Mouse (Mus musculus): ENCODE measurements at regions not wholly inside any gene's neighbourhood (a gene's known extent, or its start where the extent isn't known, plus 50 kb on each side); places are given as distances from the start of the nearest gene placed in this dataset.
"Not testable (repeated sequence)": the region's sequence is repeated elsewhere in the genome, so short reads cannot be mapped to it uniquely, and the experiment has no call there.

DNA sequence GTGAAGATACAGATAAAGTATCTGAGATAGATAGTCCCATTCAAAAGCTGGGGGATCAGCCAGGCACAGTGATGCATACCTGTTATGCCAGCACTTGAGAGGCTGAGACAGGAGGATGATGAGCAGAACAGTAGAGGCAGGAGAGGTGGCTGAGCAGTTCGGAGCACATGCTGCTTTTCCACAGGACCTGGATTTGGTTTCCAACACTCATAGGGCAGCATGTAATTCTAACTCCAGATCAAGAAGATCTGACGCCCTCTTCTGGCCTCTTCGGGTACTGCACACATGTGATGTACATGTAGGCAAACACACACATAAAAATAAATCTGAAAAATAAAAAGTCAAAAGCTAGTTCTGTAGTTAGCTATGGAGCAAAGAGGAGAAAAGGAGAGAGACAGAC is 109.4 kb upstream of the Arid1b start:
- H3K4me1 ChIP-seq (replicated peaks): no peaks in the 10 kb centered on the region
- ATAC-seq (ENCODE audit: low read depth) (no peak), DNase-seq (no peak)
- 44% methylated on average over 3 of the region's 3 CpGs for WGBS (ENCODE audit: insufficient replicate concordance)
- H3K27ac ChIP-seq: no peak overlapping the region
- H3K4me2 ChIP-seq: no peak overlapping the region
- H3K27me3 ChIP-seq: no peaks in the 10 kb centered on the region
- no peaks in the 10 kb centered on the region for H3K9me3 ChIP-seq (replicated peaks)
- no peak overlapping the region for H3K9ac ChIP-seq
- H3K36me3 ChIP-seq: no peaks in the 10 kb centered on the region
- H3K4me3 ChIP-seq (replicated peaks): no peak overlapping the region

DNA sequence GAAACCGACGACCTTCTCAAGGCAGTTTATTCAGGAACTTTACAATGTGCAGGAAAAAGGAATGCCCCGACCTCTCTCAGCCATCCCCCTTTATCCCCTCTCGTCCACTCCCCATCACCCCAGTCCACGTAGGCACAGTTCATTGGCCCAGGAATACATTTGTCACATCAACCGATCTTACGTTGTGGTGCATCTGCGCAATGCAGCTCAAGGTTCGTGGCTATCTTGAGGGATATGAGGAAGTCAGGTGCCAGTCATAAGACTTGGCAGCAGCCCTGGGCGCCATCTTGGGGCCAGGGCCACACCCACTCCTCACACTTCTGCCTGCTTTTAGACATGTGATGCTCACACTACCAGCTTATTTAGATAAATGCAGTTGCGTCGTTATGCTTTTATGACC is 106.8 kb upstream of the Arid1b start:
- not testable (repeated sequence) for H3K27ac ChIP-seq; H3K4me2 ChIP-seq; H3K27me3 ChIP-seq; H3K9me3 ChIP-seq (replicated peaks); H3K36me3 ChIP-seq; H3K4me3 ChIP-seq (replicated peaks); ATAC-seq (ENCODE audit: low read depth); DNase-seq; H3K9ac ChIP-seq; H3K4me1 ChIP-seq (replicated peaks)
- 77% methylated on average over 12 of the region's 12 CpGs for WGBS (ENCODE audit: insufficient replicate concordance)

DNA sequence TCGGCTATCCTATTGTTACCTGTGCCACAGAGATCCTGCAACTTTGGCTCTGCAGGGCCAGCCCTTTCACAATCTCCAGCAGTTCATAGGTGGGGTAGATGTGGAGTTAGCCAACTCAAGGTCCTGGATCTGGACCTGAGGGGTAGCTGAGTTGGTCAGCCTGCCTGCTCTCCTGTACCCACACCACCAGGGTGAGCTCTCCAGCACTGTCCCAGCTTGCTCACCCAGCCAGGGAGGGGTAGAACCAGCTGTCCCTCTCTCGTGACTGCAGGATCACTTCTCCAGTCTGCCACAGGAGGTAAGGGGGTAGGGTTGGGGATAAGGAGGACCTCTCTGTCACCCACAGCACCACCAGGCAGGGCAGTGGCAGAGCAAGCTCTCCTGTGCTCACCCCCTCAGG is 104.6 kb upstream of the Arid1b start:
- Histone ChIP-seq H3K4me1 (replicated peaks) (no peaks in the 10 kb centered on the region), H3K36me3 (no peaks in the 10 kb centered on the region), H3K4me2 (no peak overlapping the region), H3K9ac (no peak overlapping the region), H3K27me3 (no peaks in the 10 kb centered on the region), H3K4me3 (replicated peaks) (no peak overlapping the region), H3K27ac (no peak overlapping the region), H3K9me3 (replicated peaks) (no peaks in the 10 kb centered on the region)
- WGBS (ENCODE audit: insufficient replicate concordance): 48% methylated on average over 2 of the region's 2 CpGs
- ATAC-seq (ENCODE audit: low read depth): no peak
- DNase-seq: no peak

DNA sequence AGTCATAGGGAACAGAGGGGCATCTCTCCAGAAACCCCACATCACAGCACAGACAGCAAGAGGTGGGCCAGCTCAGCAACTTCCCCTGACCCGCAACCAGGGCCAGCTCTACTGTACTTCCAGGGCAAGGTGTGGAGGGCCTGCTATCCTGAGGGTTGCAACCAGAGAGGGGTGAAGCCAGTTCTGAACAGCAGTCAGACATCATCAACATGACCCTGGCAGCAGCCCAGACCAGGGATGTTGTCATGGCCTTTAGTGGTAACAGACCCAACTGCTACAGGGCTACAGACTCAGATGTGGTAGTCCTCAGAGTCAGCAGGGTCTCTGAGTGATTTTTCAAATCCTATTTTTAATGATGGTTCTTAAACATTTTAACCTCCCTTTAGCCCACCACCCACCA is 104.0 kb upstream of the Arid1b start:
- no peak for ATAC-seq (ENCODE audit: low read depth)
- 70% methylated on average over 1 of the region's 1 CpGs for WGBS (ENCODE audit: insufficient replicate concordance)

DNA sequence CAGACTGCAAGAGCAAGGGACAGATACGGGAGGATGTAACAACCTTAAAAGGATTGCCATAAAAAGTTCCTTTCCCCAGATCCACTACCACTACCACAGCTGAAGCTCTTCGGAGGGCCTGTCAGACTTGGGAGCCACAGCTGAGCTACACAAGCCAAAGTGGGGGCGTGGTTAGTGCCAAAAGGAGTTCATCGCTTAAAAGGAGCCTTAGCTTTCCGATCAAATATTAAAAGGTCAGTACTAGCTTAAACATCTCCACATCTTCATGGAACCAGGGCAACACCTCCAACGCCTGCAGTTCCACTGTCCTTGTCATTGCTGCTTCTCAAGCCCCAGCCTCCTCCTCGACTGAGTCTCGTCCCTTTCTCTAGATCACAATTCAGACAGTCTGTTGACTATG is 102.6 kb upstream of the Arid1b start:
- Histone ChIP-seq H3K36me3 (no peaks in the 10 kb centered on the region), H3K4me3 (replicated peaks) (no peak overlapping the region), H3K9me3 (replicated peaks) (no peaks in the 10 kb centered on the region), H3K27ac (no peak overlapping the region), H3K27me3 (no peaks in the 10 kb centered on the region), H3K4me2 (no peak overlapping the region), H3K4me1 (replicated peaks) (no peaks in the 10 kb centered on the region), H3K9ac (no peak overlapping the region)
- whole genome bisulfite sequencing (ENCODE audit: insufficient replicate concordance): 68% methylated on average over 8 of the region's 8 CpGs
- ATAC-seq (ENCODE audit: low read depth) (no peak), DNase-seq (no peak)

More for the DNA sequence above, 104.0 kb upstream of the Arid1b start:
- Histone ChIP-seq H3K36me3 (no peaks in the 10 kb centered on the region), H3K9ac (no peak overlapping the region), H3K9me3 (replicated peaks) (no peaks in the 10 kb centered on the region), H3K4me2 (no peak overlapping the region), H3K27ac (no peak overlapping the region), H3K4me3 (replicated peaks) (no peak overlapping the region), H3K4me1 (replicated peaks) (no peaks in the 10 kb centered on the region), H3K27me3 (no peaks in the 10 kb centered on the region)
- DNase-seq: no peak

DNA sequence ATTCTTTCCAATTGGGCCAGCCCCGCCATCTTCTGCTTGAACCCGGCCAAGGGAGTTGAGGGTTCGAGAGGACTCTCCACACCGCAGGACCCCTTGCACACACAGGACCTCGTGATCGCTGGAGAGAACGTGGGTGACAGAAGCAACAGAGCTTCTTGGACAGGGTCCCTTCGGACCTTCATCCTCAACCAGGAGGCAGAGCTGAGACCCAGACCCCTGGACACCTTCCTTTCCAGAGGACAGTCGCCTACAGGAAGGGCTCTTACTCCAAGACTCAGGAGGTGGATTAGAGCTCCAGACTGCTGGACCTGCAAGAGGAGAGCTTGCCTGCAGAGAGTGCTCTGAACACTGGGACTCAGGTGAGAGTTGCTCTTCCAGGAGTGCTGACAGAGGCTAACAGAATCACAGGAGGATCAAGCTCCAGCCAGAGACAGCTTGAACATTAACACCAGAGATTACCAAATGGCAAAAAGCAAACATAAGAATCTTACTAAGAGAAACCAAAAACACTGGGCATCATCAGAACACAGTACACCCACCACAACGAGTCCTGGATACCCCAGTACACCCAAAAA is 99.3 kb upstream of the Arid1b start:
- H3K36me3 ChIP-seq; H3K27ac ChIP-seq; ATAC-seq (ENCODE audit: low read depth); H3K4me2 ChIP-seq; H3K27me3 ChIP-seq; H3K4me3 ChIP-seq (replicated peaks); DNase-seq; H3K9ac ChIP-seq; H3K9me3 ChIP-seq (replicated peaks); H3K4me1 ChIP-seq (replicated peaks): not testable (repeated sequence)
- 62% methylated on average over 10 of the region's 10 CpGs for WGBS (ENCODE audit: insufficient replicate concordance)

DNA sequence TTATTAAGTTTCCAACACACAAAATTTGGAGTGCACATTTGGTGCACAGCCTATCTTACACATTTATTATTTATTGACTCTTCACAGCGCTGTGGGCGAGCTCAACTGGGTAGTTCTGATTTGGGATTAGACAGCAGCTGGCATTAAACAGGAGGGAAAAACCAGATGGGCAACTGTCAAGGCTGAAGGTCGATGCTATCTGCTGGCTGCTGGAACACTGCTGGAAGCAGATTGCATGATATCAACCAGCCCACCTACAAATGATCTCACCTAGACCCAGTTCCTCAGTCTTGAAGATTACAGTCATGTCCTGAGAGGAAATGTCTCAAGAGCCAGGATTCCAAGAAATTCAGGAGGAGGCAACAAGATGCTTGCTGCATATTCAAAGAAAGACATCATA is 91.0 kb upstream of the Arid1b start:
- no peak overlapping the region for H3K4me2 ChIP-seq
- no peaks in the 10 kb centered on the region for H3K9me3 ChIP-seq (replicated peaks)
- H3K4me1 ChIP-seq (replicated peaks): peaks cover 10% of the 10 kb centered on the region
- H3K4me3 ChIP-seq (replicated peaks): no peak overlapping the region
- no peaks in the 10 kb centered on the region for H3K36me3 ChIP-seq
- ATAC-seq (ENCODE audit: low read depth) (no peak), DNase-seq (no peak)
- no peaks in the 10 kb centered on the region for H3K27me3 ChIP-seq
- H3K9ac ChIP-seq: no peak overlapping the region
- 52% methylated on average over 3 of the region's 3 CpGs for WGBS (ENCODE audit: insufficient replicate concordance)
- H3K27ac ChIP-seq: no peak overlapping the region

DNA sequence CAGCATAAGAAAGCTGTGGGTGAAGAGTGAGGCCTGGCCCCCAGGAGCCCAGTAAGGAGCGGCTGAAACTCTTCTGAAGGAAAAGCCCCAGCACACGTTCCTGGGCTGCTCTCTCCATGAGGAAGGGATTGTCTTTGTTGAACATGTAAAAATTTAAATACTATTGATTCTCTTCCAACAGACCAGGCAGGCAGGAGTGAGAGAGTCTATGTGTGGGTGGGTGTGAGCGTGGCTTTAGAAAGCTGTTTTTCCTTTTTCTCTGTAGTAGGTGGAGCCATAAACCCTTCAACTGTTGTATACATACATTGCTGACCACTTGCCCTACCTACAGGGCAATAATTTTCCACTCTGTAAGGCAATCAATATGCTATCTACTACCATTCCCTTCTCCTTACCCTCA is 87.6 kb upstream of the Arid1b start:
- Histone ChIP-seq H3K9ac (no peak overlapping the region), H3K27ac (no peak overlapping the region), H3K9me3 (replicated peaks) (no peaks in the 10 kb centered on the region), H3K4me1 (replicated peaks) (peaks cover 19% of the 10 kb centered on the region), H3K27me3 (0 out of 2 replicates have a peak, but pooled peaks cover 7% of the 10 kb centered on the region), H3K4me2 (no peak overlapping the region; the same call in 1 of the 2 replicates), H3K36me3 (no peaks in the 10 kb centered on the region), H3K4me3 (replicated peaks) (no peak overlapping the region)
- 53% methylated on average over 3 of the region's 3 CpGs for WGBS (ENCODE audit: insufficient replicate concordance)
- no peak for DNase-seq
- ATAC-seq (ENCODE audit: low read depth): no peak

DNA sequence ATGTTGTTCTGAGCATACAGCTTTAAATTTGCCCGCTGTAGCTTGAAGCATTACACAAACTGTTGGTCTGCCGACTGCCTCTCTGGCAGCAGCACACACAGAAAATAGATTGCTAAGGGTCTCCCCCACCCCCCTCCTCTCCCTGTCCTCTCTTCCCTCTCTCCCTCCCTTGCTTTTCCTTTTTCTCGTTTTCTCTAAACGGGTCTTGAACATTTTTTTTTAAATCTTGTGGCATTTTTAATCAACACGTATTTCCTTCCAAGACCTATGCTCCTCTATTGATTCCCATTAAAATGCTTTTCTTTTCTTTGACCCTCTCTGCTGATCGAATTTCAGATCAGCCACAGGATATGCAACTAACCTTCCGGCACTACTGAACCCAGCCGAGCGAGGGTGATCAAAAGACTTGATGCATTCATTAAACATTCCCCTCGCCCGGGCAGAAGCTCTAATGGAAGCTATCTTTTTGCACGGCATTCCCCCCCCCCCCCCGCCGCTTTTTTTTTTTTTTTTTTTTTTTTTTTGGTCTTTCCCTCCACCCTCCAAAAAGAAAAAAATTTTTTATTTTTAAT is 86.9 kb upstream of the Arid1b start:
- Histone ChIP-seq H3K9me3 (replicated peaks) (no peaks in the 10 kb centered on the region), H3K27me3 (0 out of 2 replicates have a peak, but pooled peaks cover 11% of the 10 kb centered on the region), H3K27ac (peak overlapping the region; percentile 58; the same call in 1 of the 2 replicates), H3K4me2 (peak overlapping the region; percentile 93), H3K9ac (peak overlapping the region; percentile 51), H3K4me3 (replicated peaks) (peak overlapping the region; percentile 69), H3K4me1 (replicated peaks) (peaks cover 19% of the 10 kb centered on the region), H3K36me3 (no peaks in the 10 kb centered on the region)
- under 1% methylated on average over 12 of the region's 14 CpGs for WGBS (ENCODE audit: insufficient replicate concordance)
- DNase-seq (no peak), ATAC-seq (ENCODE audit: low read depth) (no peak)

DNA sequence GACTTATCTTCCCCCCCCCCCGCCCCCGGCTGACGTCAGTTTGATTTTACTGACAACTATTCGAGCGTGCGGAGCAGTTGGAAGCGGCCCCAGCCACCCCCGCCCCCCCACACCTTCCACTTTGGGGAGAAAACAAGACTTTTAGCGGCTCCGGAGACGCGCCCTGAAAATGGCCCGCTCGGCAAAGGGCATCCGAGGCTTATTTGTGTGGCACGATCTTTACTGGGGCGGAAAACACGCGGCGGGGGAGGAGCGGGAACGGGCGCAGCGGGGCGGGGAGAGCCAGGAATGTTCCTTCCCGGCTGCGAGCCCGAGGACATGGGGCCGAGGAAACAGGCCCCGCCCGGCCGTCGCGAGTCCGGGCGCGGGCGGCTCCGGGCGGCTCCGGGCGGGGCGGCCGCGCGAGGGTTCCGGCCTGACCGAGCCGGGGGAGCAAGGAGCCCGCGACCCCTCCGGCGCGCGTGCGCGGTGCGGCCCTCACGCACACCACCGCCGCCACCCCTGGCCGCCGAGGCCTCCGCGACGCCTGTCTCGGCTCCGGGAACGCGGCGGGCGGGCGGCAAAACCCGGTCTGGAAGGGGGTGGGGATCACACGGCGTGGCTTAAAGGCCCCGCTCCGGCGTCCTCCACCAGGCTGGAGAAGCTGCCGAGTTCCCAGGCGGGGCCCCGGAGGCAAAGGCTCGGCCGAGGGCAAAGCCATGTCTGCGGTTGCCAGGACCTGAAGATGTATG is 86.1 kb upstream of the Arid1b start:
- H3K4me1 ChIP-seq (replicated peaks): peaks cover 19% of the 10 kb centered on the region
- peak overlapping the region; percentile 79 for H3K9ac ChIP-seq
- 0 out of 2 replicates have a peak, but pooled peaks cover 11% of the 10 kb centered on the region for H3K27me3 ChIP-seq
- peak overlapping the region; percentile 69 for H3K4me3 ChIP-seq (replicated peaks)
- peak; percentile 79 for DNase-seq
- peak; percentile 93 for ATAC-seq (ENCODE audit: low read depth)
- H3K4me2 ChIP-seq: peak overlapping the region; percentile 93
- WGBS (ENCODE audit: insufficient replicate concordance): under 1% methylated on average over 53 of the region's 85 CpGs
- H3K9me3 ChIP-seq (replicated peaks): no peaks in the 10 kb centered on the region
- no peaks in the 10 kb centered on the region for H3K36me3 ChIP-seq
- H3K27ac ChIP-seq: peak overlapping the region; percentile 81

DNA sequence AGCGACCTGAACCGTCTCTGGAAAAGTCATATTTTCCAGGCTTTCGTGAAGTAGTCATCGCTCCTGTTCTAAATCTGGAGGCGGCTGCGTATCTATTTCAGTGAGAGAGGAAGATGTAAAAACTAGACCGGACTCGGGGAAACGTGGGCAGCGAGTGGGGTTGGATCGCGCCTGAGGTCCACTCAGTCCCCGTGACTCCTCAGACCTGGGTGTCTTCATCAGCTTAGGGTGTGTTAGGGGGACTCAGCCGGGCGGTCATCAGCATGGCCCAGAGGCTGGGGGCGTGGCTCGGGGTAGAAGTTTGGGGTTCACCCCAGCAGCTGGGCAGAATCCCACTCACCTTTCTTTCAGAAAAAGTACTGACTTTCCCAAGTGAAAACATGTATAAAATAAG is 85.6 kb upstream of the Arid1b start:
- 4% methylated on average over 17 of the region's 17 CpGs for WGBS (ENCODE audit: insufficient replicate concordance)
- Histone ChIP-seq H3K4me3 (replicated peaks) (peak overlapping the region; percentile 69), H3K9ac (peak overlapping the region; percentile 79), H3K36me3 (no peaks in the 10 kb centered on the region), H3K4me1 (replicated peaks) (peaks cover 19% of the 10 kb centered on the region), H3K27ac (peak overlapping the region; percentile 81), H3K9me3 (replicated peaks) (no peaks in the 10 kb centered on the region), H3K27me3 (0 out of 2 replicates have a peak, but pooled peaks cover 11% of the 10 kb centered on the region), H3K4me2 (peak overlapping the region; percentile 93)
- ATAC-seq (ENCODE audit: low read depth) (no peak), DNase-seq (no peak)
